Mouse (Mus musculus) E14TG2a.4 (cell line): ENCODE data around the gene Snx27.

Source experiments
- CTCF ChIP-seq: conservative IDR thresholded peaks from 2 replicates; pipeline ENCODE4 v1.5.1; 2014; ENCODE audit warnings: low read length
- NANOG ChIP-seq: IDR thresholded peaks from 2 replicates; pipeline ENCODE4 v1.6.1; 2014; ENCODE audit warnings: borderline replicate concordance, low read length, mixed read lengths
- POU5F1 ChIP-seq: IDR thresholded peaks from 2 replicates; pipeline ENCODE4 v1.6.1; 2014; ENCODE audit warnings: low read length, borderline replicate concordance

DNA sequence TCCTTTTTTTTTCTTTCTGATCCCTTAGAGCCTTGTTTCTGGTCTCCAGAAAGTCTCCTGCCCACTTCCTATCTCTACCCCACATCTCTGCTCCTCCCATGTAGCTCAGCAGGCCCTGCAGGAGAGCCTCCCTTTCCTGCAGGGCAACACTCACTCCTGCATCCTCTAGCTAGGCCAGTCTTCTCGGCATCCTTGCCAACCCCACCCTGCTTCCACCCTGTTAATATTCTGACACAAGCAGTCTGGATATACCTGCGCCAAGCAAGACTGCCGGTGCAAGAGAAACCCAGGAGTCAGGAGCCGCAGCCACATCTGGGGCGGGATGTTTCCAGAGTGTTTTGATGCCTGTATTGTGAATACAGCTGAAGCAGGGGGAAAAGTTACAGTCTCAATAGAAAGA is 29.3 kb upstream of the Snx27 start:
- TF ChIP-seq CTCF = no peak
- TF ChIP-seq NANOG = no peak
- TF ChIP-seq POU5F1 = no peak
